Mouse (Mus musculus): ENCODE measurements around the gene Igdcc3. TPM values are rescaled to one million over a fixed set of nuclear protein-coding genes. Genes with fewer than 3 reads are reported as not detected.

Gene Igdcc3
- polyA plus RNA-seq, 1 experiment from 2014 or later = 13.8 TPM

DNA sequence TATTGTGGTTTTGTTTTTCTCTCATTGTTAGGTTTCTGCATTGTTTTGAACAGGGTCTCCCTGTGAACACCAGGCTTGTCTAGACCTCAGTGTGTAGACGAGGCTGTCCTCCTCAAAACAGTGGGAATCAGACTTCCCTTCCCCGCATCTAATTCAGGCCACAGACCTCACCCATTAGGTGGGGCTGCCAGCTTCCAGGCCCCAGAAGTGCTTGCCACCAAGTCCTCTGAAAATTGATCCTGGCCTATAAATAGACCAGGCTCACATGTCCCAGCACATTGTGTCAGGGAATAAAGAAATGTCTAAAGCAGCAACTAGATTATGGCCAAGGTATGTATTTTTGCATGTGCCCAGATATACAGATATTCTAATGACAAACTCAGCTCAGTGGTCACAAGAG, 25.1 kb upstream of the Igdcc3 start:
- H3K36me3 ChIP-seq = peaks cover 25% of the 10 kb centered on the region
- 61% methylated on average over 2 of the region's 2 CpGs for WGBS
- H3K4me1 ChIP-seq (replicated peaks) = peaks cover 2% of the 10 kb centered on the region; the same call in 1 of the 2 replicates
- no peak overlapping the region for H3K9ac ChIP-seq
- no peaks in the 10 kb centered on the region for H3K27me3 ChIP-seq
- no peak for ATAC-seq (ENCODE audit: low FRiP score)
- H3K4me2 ChIP-seq = no peak overlapping the region
- H3K27ac ChIP-seq = no peak overlapping the region
- no peak overlapping the region for H3K4me3 ChIP-seq
- H3K9me3 ChIP-seq = no peaks in the 10 kb centered on the region

DNA sequence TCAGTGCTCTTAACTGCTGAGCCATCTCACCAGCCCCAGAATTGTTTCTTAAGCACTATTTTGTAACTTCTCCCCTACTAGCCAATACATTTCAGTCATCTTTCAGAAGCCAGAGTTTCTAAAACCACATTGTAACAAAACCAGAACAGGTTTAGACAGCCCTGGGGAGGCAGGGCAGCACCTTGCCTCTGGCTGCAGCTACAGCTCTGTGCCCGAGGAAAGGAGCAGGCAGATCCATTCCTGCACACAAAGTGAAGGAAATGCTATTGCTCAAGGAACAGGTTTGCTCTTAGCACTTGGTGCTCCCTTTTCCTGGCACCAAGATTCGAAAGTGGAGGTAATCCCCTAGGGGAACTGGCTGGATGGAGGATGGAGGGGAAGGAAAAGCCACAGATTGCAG, 23.5 kb upstream of the Igdcc3 start:
- H3K9ac ChIP-seq = no peak overlapping the region
- H3K36me3 ChIP-seq = peaks cover 25% of the 10 kb centered on the region
- H3K27ac ChIP-seq = no peak overlapping the region
- WGBS = 71% methylated on average over 2 of the region's 2 CpGs
- no peak for ATAC-seq (ENCODE audit: low FRiP score)
- peaks cover 12% of the 10 kb centered on the region for H3K27me3 ChIP-seq
- H3K4me3 ChIP-seq = no peak overlapping the region
- no peaks in the 10 kb centered on the region for H3K9me3 ChIP-seq
- H3K4me2 ChIP-seq = no peak overlapping the region
- H3K4me1 ChIP-seq (replicated peaks) = no peaks in the 10 kb centered on the region; the same call in 1 of the 2 replicates

DNA sequence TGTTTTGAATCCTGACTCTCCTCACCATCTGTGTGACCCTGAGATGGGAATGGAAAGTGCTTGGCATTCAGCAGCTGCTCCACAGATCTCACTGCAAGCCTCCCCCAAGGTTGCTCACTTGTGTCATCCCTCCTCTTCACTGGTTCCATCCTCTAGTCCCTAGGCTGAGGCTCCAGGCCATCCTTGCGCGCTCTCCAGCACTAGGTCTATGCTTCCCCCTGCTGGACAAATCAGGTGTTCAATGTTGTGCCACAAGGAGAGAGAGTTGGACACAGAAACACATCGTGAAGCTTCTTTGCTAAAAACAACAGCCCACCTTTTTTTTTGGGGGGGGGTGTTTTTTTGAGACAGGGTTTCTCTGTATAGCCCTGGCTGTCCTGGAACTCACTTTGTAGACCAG, 20.1 kb upstream of the Igdcc3 start:
- H3K27me3 ChIP-seq = peaks cover 31% of the 10 kb centered on the region
- H3K9me3 ChIP-seq = no peaks in the 10 kb centered on the region
- H3K4me3 ChIP-seq = no peak overlapping the region
- no peak overlapping the region for H3K4me2 ChIP-seq
- H3K4me1 ChIP-seq (replicated peaks) = peaks cover 9% of the 10 kb centered on the region
- WGBS = 11% methylated on average over 3 of the region's 3 CpGs
- no peak for ATAC-seq (ENCODE audit: low FRiP score)
- peaks cover 20% of the 10 kb centered on the region for H3K36me3 ChIP-seq
- no peak overlapping the region for H3K27ac ChIP-seq
- no peak overlapping the region for H3K9ac ChIP-seq

- Histone ChIP-seq H3K27ac (no peak overlapping the region), H3K4me3 (no peak overlapping the region; the same call in 1 of the 2 replicates), H3K4me2 (no peak overlapping the region), H3K36me3 (peaks cover 17% of the 10 kb centered on the region), H3K27me3 (peaks cover 31% of the 10 kb centered on the region), H3K9me3 (no peaks in the 10 kb centered on the region), H3K9ac (no peak overlapping the region), H3K4me1 (replicated peaks) (peaks cover 9% of the 10 kb centered on the region)
- no peak for ATAC-seq (ENCODE audit: low FRiP score)
- 21% methylated on average over 18 of the region's 18 CpGs for WGBS
Observed at GRCm38 (mm10) chr9:65122545-65122944, 18.4 kb upstream of the Igdcc3 start.

- peak overlapping the region; percentile 78 for H3K9ac ChIP-seq
- H3K27ac ChIP-seq = no peak overlapping the region
- H3K4me2 ChIP-seq = peak overlapping the region; percentile 87
Observed at GRCm38 (mm10) chr9:65123552-65124168, 17.3 kb upstream of the Igdcc3 start.

GRCm38 (mm10) chr9:65128123-65128815, 12.7 kb upstream of the Igdcc3 start:
- no peaks in the 10 kb centered on the region for H3K9me3 ChIP-seq
- no peak overlapping the region for H3K27ac ChIP-seq
- peak overlapping the region; percentile 21 for H3K4me2 ChIP-seq
- H3K4me1 ChIP-seq (replicated peaks) = peaks cover 13% of the 10 kb centered on the region
- H3K36me3 ChIP-seq = peaks cover 23% of the 10 kb centered on the region
- peaks cover 13% of the 10 kb centered on the region for H3K27me3 ChIP-seq
- 10% methylated on average over 25 of the region's 25 CpGs for WGBS
- no peak for ATAC-seq (ENCODE audit: low FRiP score)
- H3K9ac ChIP-seq = no peak overlapping the region
- no peak overlapping the region for H3K4me3 ChIP-seq

More at GRCm38 (mm10) chr9:65123552-65124168, 17.3 kb upstream of the Igdcc3 start:
- WGBS = 3% methylated on average over 48 of the region's 48 CpGs
- H3K27me3 ChIP-seq = peaks cover 31% of the 10 kb centered on the region
- peak; percentile 65 for ATAC-seq (ENCODE audit: low FRiP score)
- peaks cover 13% of the 10 kb centered on the region for H3K4me1 ChIP-seq (replicated peaks)
- no peaks in the 10 kb centered on the region for H3K9me3 ChIP-seq
- H3K4me3 ChIP-seq = peak overlapping the region; percentile 43
- H3K36me3 ChIP-seq = peaks cover 12% of the 10 kb centered on the region

DNA sequence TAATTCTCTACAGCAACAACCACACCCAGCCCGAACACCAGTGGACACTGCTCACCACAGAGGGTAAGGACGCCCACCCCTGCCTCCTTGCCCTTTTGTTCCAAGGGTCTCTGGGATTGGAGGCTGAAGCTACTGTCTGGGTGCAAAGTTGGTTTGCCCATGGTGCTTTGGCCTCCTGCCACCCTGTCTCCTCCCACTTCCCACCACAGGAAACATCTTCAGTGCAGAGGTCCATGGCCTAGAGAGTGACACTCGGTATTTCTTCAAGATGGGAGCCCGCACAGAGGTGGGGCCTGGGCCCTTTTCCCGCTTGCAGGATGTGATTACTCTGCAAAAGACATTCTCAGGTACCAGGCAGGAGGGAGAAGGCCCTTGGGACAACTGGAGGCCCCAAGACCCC, 9.3 kb upstream of the Igdcc3 start:
- Histone ChIP-seq H3K4me1 (replicated peaks) (peaks cover 29% of the 10 kb centered on the region), H3K27me3 (peaks cover 10% of the 10 kb centered on the region; the same call in 1 of the 2 replicates), H3K4me2 (no peak overlapping the region), H3K36me3 (peaks cover 30% of the 10 kb centered on the region), H3K27ac (no peak overlapping the region), H3K9me3 (no peaks in the 10 kb centered on the region), H3K9ac (no peak overlapping the region), H3K4me3 (no peak overlapping the region)
- WGBS = 86% methylated on average over 5 of the region's 5 CpGs
- no peak for ATAC-seq (ENCODE audit: low FRiP score)

DNA sequence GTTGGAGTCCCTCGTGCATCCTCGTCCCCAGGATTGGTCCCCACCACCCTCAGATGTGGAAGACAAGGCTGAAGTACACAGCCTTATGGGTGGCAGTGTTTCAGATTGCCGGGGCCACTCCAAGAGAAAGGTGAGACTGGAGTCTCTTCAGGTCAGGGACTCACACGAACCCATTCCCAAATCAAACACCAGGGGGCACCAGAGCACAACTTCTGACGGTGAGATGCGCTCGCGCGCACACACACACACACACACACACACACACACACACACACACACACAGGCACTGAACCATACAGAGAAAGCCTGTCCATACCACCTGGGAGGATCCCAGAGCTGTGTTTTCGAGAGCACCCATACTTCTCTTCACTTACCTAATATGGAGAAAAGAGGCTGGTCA, 7.2 kb upstream of the Igdcc3 start:
- Histone ChIP-seq H3K4me3 (no peak overlapping the region), H3K4me1 (replicated peaks) (peaks cover 30% of the 10 kb centered on the region), H3K4me2 (no peak overlapping the region), H3K36me3 (peaks cover 27% of the 10 kb centered on the region), H3K9ac (no peak overlapping the region), H3K27ac (no peak overlapping the region), H3K27me3 (peaks cover 10% of the 10 kb centered on the region; the same call in 1 of the 2 replicates), H3K9me3 (no peaks in the 10 kb centered on the region)
- peak; percentile 63 for ATAC-seq (ENCODE audit: low FRiP score)
- WGBS = 2% methylated on average over 10 of the region's 10 CpGs

GRCm38 (mm10) chr9:65135126-65135525, 5.9 kb upstream of the Igdcc3 start:
- ATAC-seq (ENCODE audit: low FRiP score) = no peak
- H3K9me3 ChIP-seq = no peaks in the 10 kb centered on the region
- peaks cover 36% of the 10 kb centered on the region for H3K4me1 ChIP-seq (replicated peaks)
- H3K9ac ChIP-seq = peak overlapping the region; percentile 39
- no peak overlapping the region for H3K4me2 ChIP-seq
- H3K27me3 ChIP-seq = peaks cover 10% of the 10 kb centered on the region; the same call in 1 of the 2 replicates
- WGBS = 76% methylated on average over 4 of the region's 4 CpGs
- peaks cover 23% of the 10 kb centered on the region for H3K36me3 ChIP-seq
- no peak overlapping the region for H3K4me3 ChIP-seq
- H3K27ac ChIP-seq = no peak overlapping the region

- H3K4me2 ChIP-seq = peak overlapping the region; percentile 87
- peaks cover 18% of the 10 kb centered on the region for H3K36me3 ChIP-seq
- H3K9me3 ChIP-seq = no peaks in the 10 kb centered on the region
- no peak for ATAC-seq (ENCODE audit: low FRiP score)
- peak overlapping the region; percentile 96 for H3K4me3 ChIP-seq
- peak overlapping the region; percentile 98 for H3K27ac ChIP-seq
- H3K27me3 ChIP-seq = no peaks in the 10 kb centered on the region
- WGBS = 2% methylated on average over 8 of the region's 8 CpGs
- peaks cover 56% of the 10 kb centered on the region for H3K4me1 ChIP-seq (replicated peaks)
- peak overlapping the region; percentile 97 for H3K9ac ChIP-seq
Observed at GRCm38 (mm10) chr9:65140491-65140890, 498 bp upstream of the Igdcc3 start.

- Histone ChIP-seq H3K27ac (peak overlapping the region; percentile 98), H3K36me3 (peaks cover 23% of the 10 kb centered on the region), H3K9ac (peak overlapping the region; percentile 97), H3K4me3 (peak overlapping the region; percentile 96), H3K9me3 (no peaks in the 10 kb centered on the region), H3K4me1 (replicated peaks) (peaks cover 59% of the 10 kb centered on the region), H3K27me3 (no peaks in the 10 kb centered on the region), H3K4me2 (peak overlapping the region; percentile 87)
- WGBS = under 1% methylated on average over 63 of the region's 73 CpGs
- ATAC-seq (ENCODE audit: low FRiP score) = peak; percentile 73
Observed at GRCm38 (mm10) chr9:65141306-65141975, 452 bp downstream of the Igdcc3 start.

GRCm38 (mm10) chr9:65141976-65142318, 958 bp downstream of the Igdcc3 start:
- Histone ChIP-seq H3K27ac (peak overlapping the region; percentile 98), H3K9me3 (no peaks in the 10 kb centered on the region), H3K27me3 (no peaks in the 10 kb centered on the region), H3K4me1 (replicated peaks) (peaks cover 60% of the 10 kb centered on the region), H3K36me3 (peaks cover 28% of the 10 kb centered on the region), H3K4me3 (peak overlapping the region; percentile 96), H3K9ac (peak overlapping the region; percentile 97), H3K4me2 (peak overlapping the region; percentile 87)
- WGBS = 1% methylated on average over 17 of the region's 17 CpGs
- ATAC-seq (ENCODE audit: low FRiP score) = peak; percentile 45; the same call in 1 of the 2 replicates

Data from hindbrain, embryonic 13.5 days (tissue).